Mouse (Mus musculus): ENCODE results near the gene Kdm6b. TPM values are rescaled to one million over a fixed set of nuclear protein-coding genes. Genes with fewer than 3 reads are reported as not detected.

Kdm6b gene
- total and polyA plus RNA-seq, 3 experiments = 0.66 to 7.2 (median 5.7) TPM

- in situ Hi-C loops (cut with MboI; ENCODE audit: low pct_ligation_motif_present, low pct_unique_long_range_greater_than_20kb, low sequenced_read_pairs) = loop anchor here (5.0 kb wide), 1 partner anchor 35 kb away; the partner anchor contains the start of genes Cyb5d1, Naa38 and Tmem88
- dilution Hi-C loops (cut with MboI; ENCODE audit: extremely low pct_ligation_motif_present, extremely low pct_unique_long_range_greater_than_20kb, low sequenced_read_pairs) = no loop called here
- no peaks in the 10 kb centered on the region for H3K79me2 ChIP-seq (replicated peaks; ENCODE audit: control insufficient read depth, extremely low read depth, insufficient read depth, poor library complexity, severe bottlenecking)
- peaks cover 50% of the 10 kb centered on the region for H3K27me3 ChIP-seq (replicated peaks)
- H3K9ac ChIP-seq (ENCODE audit: insufficient read depth, low read depth) = no peak overlapping the region
- H3K9me3 ChIP-seq (replicated peaks; ENCODE audit: low read length) = no peaks in the 10 kb centered on the region
- peak; percentile 89 for DNase-seq (ENCODE audit: extremely low read depth)
- H3K27ac ChIP-seq (ENCODE audit: insufficient read depth, low read depth) = no peak overlapping the region
- H3K4me2 ChIP-seq (ENCODE audit: insufficient read depth, low read depth, poor library complexity, severe bottlenecking) = peak overlapping the region; percentile 32; the same call in 1 of the 2 replicates
- TF ChIP-seq MAX (IDR thresholded peaks at IDR 0.05; ENCODE audit: low read length) (peak; percentile 57; the same call in 1 of the 2 replicates), MAZ (IDR thresholded peaks at IDR 0.05; ENCODE audit: low read depth, low read length) (peak; percentile 94), ZC3H11A (IDR thresholded peaks at IDR 0.05; ENCODE audit: low read depth, low read length) (peak; percentile 96), TCF12 (IDR thresholded peaks at IDR 0.05; ENCODE audit: low read depth, low read length) (no peak), MYC (IDR thresholded peaks at IDR 0.05; ENCODE audit: low read depth, low read length) (peak; percentile 91), EP300 (IDR thresholded peaks at IDR 0.05; ENCODE audit: low read length) (no peak), NRF1 (IDR thresholded peaks at IDR 0.05; ENCODE audit: low read depth, low read length) (peak; percentile 57), SMC3 (IDR thresholded peaks at IDR 0.05; ENCODE audit: low read depth, low read length) (peak; percentile 100), BHLHE40 (IDR thresholded peaks at IDR 0.05; ENCODE audit: low read depth, low read length) (no peak), ZMIZ1 (IDR thresholded peaks at IDR 0.05; ENCODE audit: low read depth, low read length) (no peak), E2F4 (IDR thresholded peaks at IDR 0.05; ENCODE audit: insufficient replicate concordance, low read depth, low read length) (no peak), ETS1 (conservative IDR thresholded peaks at IDR 0.05; ENCODE audit: low read depth, low read length) (no peak), ZKSCAN1 (IDR thresholded peaks at IDR 0.05; ENCODE audit: borderline replicate concordance, low read depth, low read length) (no peak), PAX5 (IDR thresholded peaks at IDR 0.05; ENCODE audit: low read length) (no peak), ELF1 (IDR thresholded peaks at IDR 0.05; ENCODE audit: low read depth, low read length) (peak; percentile 16; the same call in 1 of the 2 replicates), CTCF (conservative IDR thresholded peaks at IDR 0.05 in 1 of 2, IDR thresholded peaks at IDR 0.05 in 1 of 2; ENCODE audit: low read depth in 2 of 2, low read length in 2 of 2) (peak; percentile 57 to 97), JUN (IDR thresholded peaks at IDR 0.05; ENCODE audit: insufficient read depth, low read depth, low read length) (no peak), JUND (conservative IDR thresholded peaks at IDR 0.05; ENCODE audit: low read depth, low read length) (0 out of 2 replicates have a peak, but pooled peaks have one; percentile 42), IRF4 (IDR thresholded peaks at IDR 0.05; ENCODE audit: low read depth, low read length) (peak; percentile 56; the same call in 1 of the 2 replicates), SIN3A (IDR thresholded peaks at IDR 0.05; ENCODE audit: low read length) (peak; percentile 75; the same call in 1 of the 2 replicates), USF1 (IDR thresholded peaks at IDR 0.05; ENCODE audit: low read depth, low read length) (no peak), RAD21 (IDR thresholded peaks at IDR 0.05; ENCODE audit: low read depth, low read length) (peak; percentile 95), NELFE (IDR thresholded peaks at IDR 0.05; ENCODE audit: low read depth, low read length) (peak; percentile 51; the same call in 1 of the 2 replicates), KAT2A (IDR thresholded peaks at IDR 0.05; ENCODE audit: insufficient replicate concordance, low read length) (no peak), ZNF384 (IDR thresholded peaks at IDR 0.05; ENCODE audit: low read depth, low read length) (no peak), TBP (conservative IDR thresholded peaks at IDR 0.05; ENCODE audit: low read depth, low read length) (no peak), RCOR1 (conservative IDR thresholded peaks at IDR 0.05; ENCODE audit: low read depth, low read length) (0 out of 2 replicates have a peak, but pooled peaks have one; percentile 8), POLR2AphosphoS2 (IDR thresholded peaks at IDR 0.05; ENCODE audit: low read depth, low read length) (no peak), MXI1 (IDR thresholded peaks at IDR 0.05; ENCODE audit: low read depth, low read length) (no peak; the same call in 1 of the 2 replicates), HCFC1 (IDR thresholded peaks at IDR 0.05; ENCODE audit: low read depth, low read length) (0 out of 2 replicates have a peak, but pooled peaks have one; percentile 40), CHD2 (IDR thresholded peaks at IDR 0.05; ENCODE audit: low read length) (no peak), USF2 (conservative IDR thresholded peaks at IDR 0.05; ENCODE audit: low read depth, low read length) (no peak), MAFK (IDR thresholded peaks at IDR 0.05; ENCODE audit: insufficient replicate concordance, low read length) (no peak), MEF2A (IDR thresholded peaks at IDR 0.05; ENCODE audit: borderline replicate concordance, low read depth, low read length) (peak; percentile 53; the same call in 1 of the 2 replicates), CHD1 (IDR thresholded peaks at IDR 0.05; ENCODE audit: low read depth, low read length) (no peak), POLR2A (IDR thresholded peaks at IDR 0.05; ENCODE audit: low read depth, low read length) (no peak), UBTF (IDR thresholded peaks at IDR 0.05; ENCODE audit: low read depth, low read length) (no peak), GABPA (IDR thresholded peaks at IDR 0.05; ENCODE audit: insufficient replicate concordance, low read depth, low read length) (no peak)
- peaks cover 6 to 18% of the 10 kb centered on the region in 2 experiments for H3K4me1 ChIP-seq (ENCODE audit: control insufficient read depth in 1 of 2, insufficient read depth in 2 of 2)
- no peak overlapping the region for H3K4me3 ChIP-seq (replicated peaks in 1 of 3; ENCODE audit: low read depth in 2 of 3, low read length in 2 of 3, poor library complexity in 1 of 3)
- no peaks in the 10 kb centered on the region for H3K36me3 ChIP-seq (replicated peaks in 1 of 2; ENCODE audit: control insufficient read depth in 1 of 2, insufficient read depth in 1 of 2, low read length in 1 of 2)
Observed at GRCm38 (mm10) chr11:69431829-69432639, 18.6 kb upstream of the Kdm6b start.
